Mouse (Mus musculus) thymus, postnatal 14 days (tissue): ENCODE results near the gene Ext2.

Experiments used
- DNase-seq: peaks from one replicate; pipeline ENCODE4 v3.0.0; 2021

Ext2 gene

DNA sequence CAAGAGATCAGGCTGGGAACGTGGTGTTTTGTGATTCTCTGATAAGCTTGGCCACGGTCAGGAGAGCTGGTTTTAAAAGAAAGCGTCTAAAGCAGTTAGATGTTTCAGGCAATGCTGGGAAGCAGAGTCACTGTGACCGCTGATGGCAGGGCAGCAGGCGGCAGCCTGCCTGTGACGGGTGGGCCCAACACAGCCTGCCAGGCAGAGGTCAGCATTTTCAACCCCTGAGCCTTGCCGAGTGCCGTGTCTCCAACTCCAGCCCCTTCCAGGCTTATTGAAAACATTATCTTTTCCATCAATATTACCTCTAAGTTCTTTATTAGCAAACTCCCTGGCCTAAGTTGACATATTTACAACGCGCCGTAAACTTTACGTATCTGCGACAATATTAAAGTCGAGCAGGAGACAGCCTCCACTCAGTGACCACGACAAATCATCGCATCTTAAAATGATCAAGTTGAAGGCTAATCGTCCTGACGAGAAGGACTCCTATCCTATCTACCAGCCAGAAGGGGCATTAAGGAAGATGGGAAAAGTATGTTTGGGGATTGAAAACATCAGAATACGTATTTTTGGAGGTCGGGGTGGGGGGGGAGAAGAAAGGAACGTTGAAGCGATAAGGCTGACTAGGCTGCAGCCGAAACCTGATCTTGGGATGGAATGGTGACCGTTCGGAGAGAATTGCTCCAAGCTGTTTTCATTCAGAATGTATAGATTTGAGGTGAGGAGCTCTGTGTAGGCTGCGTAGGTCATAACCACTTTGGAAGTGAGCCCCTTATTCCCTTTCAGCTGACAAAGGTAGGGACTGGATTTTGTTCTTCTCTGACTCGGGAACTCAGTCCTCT lies 206.3 kb downstream of the Ext2 start:
- DNase-seq: no peak

- DNase-seq: no peak
Measured at GRCm38 (mm10) chr2:93613020-93613419, 209.3 kb downstream of the Ext2 start.
